Mouse (Mus musculus) forebrain, embryonic 16.5 days (tissue): ENCODE measurements around the gene Fxyd1. TPM values are rescaled to one million over a fixed set of nuclear protein-coding genes. Genes with fewer than 3 reads are reported as not detected.
A peak's percentile ranks its signal among the peaks of the same experiment; 100 is the strongest.

Source experiments
- ATAC-seq: fragments of 200-750 bp; cut with Nextera tagmentation; 2 replicates; pipeline ENCODE4 v1.8.0; 2017; ENCODE audit warnings: mild to moderate bottlenecking, moderate library complexity
- H3K27ac ChIP-seq: fragments of 300-500 bp; sonication (generic); 2 replicates; pipeline ENCODE4 v1.5.1; 2014; ENCODE audit warnings: low read length, control low read depth
- H3K27me3 ChIP-seq: fragments of 300-500 bp; sonication (generic); replicated peaks from 2 replicates; pipeline ENCODE4 v1.6.1; 2014; ENCODE audit warnings: low read length; ENCODE audit not compliant: control insufficient read depth, insufficient read depth
- H3K36me3 ChIP-seq: fragments of 300-500 bp; sonication (generic); 2 replicates; pipeline ENCODE4 v1.6.1; 2014; ENCODE audit not compliant: control insufficient read depth, insufficient read depth
- H3K4me1 ChIP-seq: fragments of 300-500 bp; sonication (generic); replicated peaks from 2 replicates; pipeline ENCODE4 v1.6.1; 2014; ENCODE audit warnings: low read length; ENCODE audit not compliant: control insufficient read depth, insufficient read depth
- H3K4me2 ChIP-seq: fragments of 300-500 bp; sonication (generic); 2 replicates; pipeline ENCODE4 v1.6.1; 2014; ENCODE audit warnings: mild to moderate bottlenecking, low read length, control low read depth
- H3K4me3 ChIP-seq: fragments of 300-500 bp; sonication (generic); replicated peaks from 2 replicates; pipeline ENCODE4 v1.5.1; 2014; ENCODE audit warnings: mild to moderate bottlenecking, low read length, control low read depth
- H3K9ac ChIP-seq: fragments of 300-500 bp; sonication (generic); replicated peaks from 2 replicates; pipeline ENCODE4 v1.6.1; 2014; ENCODE audit warnings: low read depth, low read length, control low read depth
- H3K9me3 ChIP-seq: fragments of 300-500 bp; sonication (generic); 2 replicates; pipeline ENCODE4 v1.6.1; 2016; ENCODE audit warnings: low read length; ENCODE audit not compliant: control insufficient read depth
- WGBS: fragments of 180-500 bp; shearing (Covaris S2); extraction: QIAGEN DNeasy Blood & Tissue Kit; methylation state at CpG from one replicate; pipeline ENCODE4 v1.1.7; 2014; 5-methylcytosine and 5-hydroxymethylcytosine counted together
- polyA plus RNA-seq: library from polyadenylated mRNA; unstranded; fragments of >200 nt; fragmentation: Nextera tagmentation; extraction: Ambion mirVana; gene quantifications from 2 replicates; pipeline ENCODE4 v1.2.1, GENCODE M21; 2015

The Fxyd1 gene
- polyA plus RNA-seq, 1 experiment from 2014 or later = 10.7 TPM

- H3K36me3 ChIP-seq = no peaks in the 10 kb centered on the region
- H3K4me1 ChIP-seq = no peaks in the 10 kb centered on the region
- H3K4me2 ChIP-seq = no peak overlapping the region
- 81% methylated on average over 6 of the region's 6 CpGs for WGBS
- H3K4me3 ChIP-seq = no peak overlapping the region
- no peak for ATAC-seq
- H3K27ac ChIP-seq = no peak overlapping the region
- H3K9ac ChIP-seq = no peak overlapping the region
- H3K27me3 ChIP-seq = no peaks in the 10 kb centered on the region
- H3K9me3 ChIP-seq = no peaks in the 10 kb centered on the region
Observed at GRCm38 (mm10) chr7:31070324-31070723, 13.3 kb upstream of the Fxyd1 start.

- no peak for ATAC-seq
- no peak overlapping the region for H3K4me3 ChIP-seq
- H3K4me1 ChIP-seq = no peaks in the 10 kb centered on the region
- no peak overlapping the region for H3K27ac ChIP-seq
- H3K9me3 ChIP-seq = no peaks in the 10 kb centered on the region
- H3K36me3 ChIP-seq = no peaks in the 10 kb centered on the region
- H3K4me2 ChIP-seq = no peak overlapping the region
- H3K27me3 ChIP-seq = no peaks in the 10 kb centered on the region
- WGBS = 87% methylated on average over 14 of the region's 14 CpGs
- H3K9ac ChIP-seq = no peak overlapping the region
Observed at GRCm38 (mm10) chr7:31069491-31069890, 12.5 kb upstream of the Fxyd1 start.

GRCm38 (mm10) chr7:31067836-31068235, 10.8 kb upstream of the Fxyd1 start:
- no peak overlapping the region for H3K4me2 ChIP-seq
- H3K9me3 ChIP-seq = no peaks in the 10 kb centered on the region
- no peaks in the 10 kb centered on the region for H3K4me1 ChIP-seq
- H3K36me3 ChIP-seq = no peaks in the 10 kb centered on the region
- H3K27me3 ChIP-seq = no peaks in the 10 kb centered on the region
- no peak overlapping the region for H3K27ac ChIP-seq
- H3K4me3 ChIP-seq = no peak overlapping the region
- H3K9ac ChIP-seq = no peak overlapping the region
- WGBS = 27% methylated on average over 5 of the region's 5 CpGs
- ATAC-seq = no peak

- no peaks in the 10 kb centered on the region for H3K36me3 ChIP-seq
- H3K27ac ChIP-seq = no peak overlapping the region
- no peaks in the 10 kb centered on the region for H3K27me3 ChIP-seq
- ATAC-seq = no peak
- H3K9me3 ChIP-seq = no peaks in the 10 kb centered on the region
- H3K4me3 ChIP-seq = no peak overlapping the region
- 89% methylated on average over 12 of the region's 12 CpGs for WGBS
- H3K9ac ChIP-seq = no peak overlapping the region
- no peaks in the 10 kb centered on the region for H3K4me1 ChIP-seq
- H3K4me2 ChIP-seq = no peak overlapping the region
Observed at GRCm38 (mm10) chr7:31063074-31063560, 6.1 kb upstream of the Fxyd1 start.

- no peaks in the 10 kb centered on the region for H3K4me1 ChIP-seq
- H3K36me3 ChIP-seq = no peaks in the 10 kb centered on the region
- 88% methylated on average over 7 of the region's 7 CpGs for WGBS
- no peak overlapping the region for H3K4me2 ChIP-seq
- H3K9ac ChIP-seq = no peak overlapping the region
- H3K4me3 ChIP-seq = no peak overlapping the region
- no peak overlapping the region for H3K27ac ChIP-seq
- no peaks in the 10 kb centered on the region for H3K9me3 ChIP-seq
- H3K27me3 ChIP-seq = no peaks in the 10 kb centered on the region
- no peak for ATAC-seq
Observed at GRCm38 (mm10) chr7:31060621-31061010, 3.6 kb upstream of the Fxyd1 start.

GRCm38 (mm10) chr7:31059919-31060620, 3.1 kb upstream of the Fxyd1 start:
- Histone ChIP-seq H3K4me3 (no peak overlapping the region), H3K4me1 (no peaks in the 10 kb centered on the region; the same call in 1 of the 2 replicates), H3K36me3 (no peaks in the 10 kb centered on the region), H3K9ac (no peak overlapping the region), H3K4me2 (no peak overlapping the region), H3K9me3 (no peaks in the 10 kb centered on the region), H3K27me3 (no peaks in the 10 kb centered on the region), H3K27ac (no peak overlapping the region)
- WGBS = 62% methylated on average over 11 of the region's 11 CpGs
- ATAC-seq = no peak

- no peak within 1 kb of the TSS for H3K4me2 ChIP-seq
- H3K4me3 ChIP-seq = no peak within 1 kb of the TSS
- H3K36me3 ChIP-seq = no peaks in the 10 kb centered on the region
- no peak within 1 kb of the TSS for H3K9ac ChIP-seq
- H3K9me3 ChIP-seq = no peaks in the 10 kb centered on the region
- no peak within 1 kb of the TSS for H3K27ac ChIP-seq
- H3K4me1 ChIP-seq = no peaks in the 10 kb centered on the region; the same call in 1 of the 2 replicates
- peak; percentile 55 for ATAC-seq
- peaks cover 1% of the 10 kb centered on the region; the same call in 1 of the 2 replicates for H3K27me3 ChIP-seq
- WGBS = 7% methylated on average over 2 of the region's 2 CpGs
Observed at GRCm38 (mm10) chr7:31059108-31059507, 2.1 kb upstream of the Fxyd1 start, which contains the start of gene Lgi4. Lgi4 (plus strand) TSS chr7:31059342.

GRCm38 (mm10) chr7:31058211-31058610, 1.2 kb upstream of the Fxyd1 start:
- Histone ChIP-seq H3K27me3 (peaks cover 5% of the 10 kb centered on the region; the same call in 1 of the 2 replicates), H3K36me3 (no peaks in the 10 kb centered on the region), H3K4me2 (no peak overlapping the region), H3K9ac (no peak overlapping the region), H3K9me3 (no peaks in the 10 kb centered on the region), H3K4me1 (no peaks in the 10 kb centered on the region; the same call in 1 of the 2 replicates), H3K27ac (no peak overlapping the region), H3K4me3 (no peak overlapping the region)
- WGBS = 86% methylated on average over 6 of the region's 6 CpGs
- ATAC-seq = no peak

GRCm38 (mm10) chr7:31057730-31058129, 731 bp upstream of the Fxyd1 start:
- Histone ChIP-seq H3K9me3 (no peaks in the 10 kb centered on the region), H3K27ac (no peak overlapping the region), H3K4me2 (no peak overlapping the region), H3K9ac (no peak overlapping the region), H3K27me3 (peaks cover 8% of the 10 kb centered on the region), H3K4me3 (no peak overlapping the region), H3K36me3 (no peaks in the 10 kb centered on the region), H3K4me1 (peaks cover 2% of the 10 kb centered on the region)
- no peak for ATAC-seq
- WGBS = 78% methylated on average over 5 of the region's 5 CpGs
